Mouse (Mus musculus): ENCODE data around the gene Spred2. TPM values are rescaled to one million over a fixed set of nuclear protein-coding genes. Genes with fewer than 3 reads are reported as not detected.

Spred2 gene
- polyA plus RNA-seq, 1 experiment from 2014 or later, result 8.5 TPM

GRCm38 (mm10) chr11:19893233-19893632 is 30.9 kb upstream of the Spred2 start:
- no peak for TF ChIP-seq CTCF (IDR thresholded peaks at IDR 0.05; ENCODE audit: low read depth)
- no peaks in the 10 kb centered on the region for H3K4me1 ChIP-seq (replicated peaks; ENCODE audit: insufficient read depth, low read length)
- H3K36me3 ChIP-seq (ENCODE audit: insufficient read depth, low read length), result no peaks in the 10 kb centered on the region
- no peak overlapping the region for H3K9ac ChIP-seq (ENCODE audit: low read depth, low read length)
- no peak overlapping the region for H3K4me3 ChIP-seq (replicated peaks; ENCODE audit: low read depth, low read length)
- ATAC-seq (replicated peaks; ENCODE audit: low FRiP score, low read depth), result no peak
- no peaks in the 10 kb centered on the region for H3K9me3 ChIP-seq (replicated peaks; ENCODE audit: low read length)
- H3K27me3 ChIP-seq (ENCODE audit: insufficient read depth, low read length), result no peaks in the 10 kb centered on the region
- H3K4me2 ChIP-seq (ENCODE audit: low read length), result no peak overlapping the region
- no peak overlapping the region for H3K27ac ChIP-seq
- WGBS, result 75% methylated on average over 3 of the region's 3 CpGs
- DNase-seq (ENCODE audit: low spot score), result no peak

GRCm38 (mm10) chr11:19899621-19900020 is 24.6 kb upstream of the Spred2 start:
- no peak for TF ChIP-seq CTCF (IDR thresholded peaks at IDR 0.05; ENCODE audit: low read depth)
- WGBS, result 57% methylated on average over 5 of the region's 5 CpGs
- H3K9ac ChIP-seq (ENCODE audit: low read depth, low read length), result no peak overlapping the region
- no peaks in the 10 kb centered on the region for H3K36me3 ChIP-seq (ENCODE audit: insufficient read depth, low read length)
- no peaks in the 10 kb centered on the region for H3K27me3 ChIP-seq (ENCODE audit: insufficient read depth, low read length)
- H3K9me3 ChIP-seq (replicated peaks; ENCODE audit: low read length), result no peaks in the 10 kb centered on the region
- no peak for DNase-seq (ENCODE audit: low spot score)
- no peak overlapping the region for H3K4me2 ChIP-seq (ENCODE audit: low read length)
- no peak overlapping the region for H3K4me3 ChIP-seq (replicated peaks; ENCODE audit: low read depth, low read length)
- H3K27ac ChIP-seq, result no peak overlapping the region
- no peaks in the 10 kb centered on the region for H3K4me1 ChIP-seq (replicated peaks; ENCODE audit: insufficient read depth, low read length)
- ATAC-seq (replicated peaks; ENCODE audit: low FRiP score, low read depth), result no peak

DNA sequence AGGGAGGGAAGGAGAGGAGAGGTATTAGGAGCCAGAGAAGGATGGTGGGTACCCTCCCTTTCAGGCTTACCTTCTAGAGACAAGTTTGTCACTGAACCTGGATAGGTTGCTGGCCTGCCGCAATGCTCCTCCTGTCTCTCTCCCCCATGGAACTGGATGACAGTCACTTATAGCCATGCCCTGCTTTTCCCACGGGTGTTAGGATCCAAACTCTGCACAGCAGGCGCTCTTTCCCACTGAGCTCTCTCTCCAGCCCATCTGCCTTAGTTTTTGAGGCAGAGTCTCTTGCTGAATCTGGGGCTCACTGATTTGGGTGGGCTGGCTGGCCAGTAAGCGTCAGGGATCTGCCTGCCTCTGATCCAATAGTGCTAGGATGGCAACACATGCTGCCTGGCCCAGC is 23.5 kb upstream of the Spred2 start:
- WGBS, result 71% methylated on average over 4 of the region's 4 CpGs
- no peak overlapping the region for H3K9ac ChIP-seq (ENCODE audit: low read depth, low read length)
- ATAC-seq (replicated peaks; ENCODE audit: low FRiP score, low read depth), result no peak
- no peak for DNase-seq (ENCODE audit: low spot score)
- H3K4me1 ChIP-seq (replicated peaks; ENCODE audit: insufficient read depth, low read length), result no peaks in the 10 kb centered on the region
- H3K4me3 ChIP-seq (replicated peaks; ENCODE audit: low read depth, low read length), result no peak overlapping the region
- no peaks in the 10 kb centered on the region for H3K27me3 ChIP-seq (ENCODE audit: insufficient read depth, low read length)
- H3K36me3 ChIP-seq (ENCODE audit: insufficient read depth, low read length), result no peaks in the 10 kb centered on the region
- no peak overlapping the region for H3K4me2 ChIP-seq (ENCODE audit: low read length)
- H3K27ac ChIP-seq, result no peak overlapping the region
- no peak for TF ChIP-seq CTCF (IDR thresholded peaks at IDR 0.05; ENCODE audit: low read depth)
- H3K9me3 ChIP-seq (replicated peaks; ENCODE audit: low read length), result no peaks in the 10 kb centered on the region

GRCm38 (mm10) chr11:19911216-19911615 is 13.0 kb upstream of the Spred2 start:
- no peak overlapping the region for H3K27ac ChIP-seq
- 90% methylated on average over 3 of the region's 3 CpGs for WGBS
- no peak overlapping the region for H3K4me2 ChIP-seq (ENCODE audit: low read length)
- no peaks in the 10 kb centered on the region for H3K4me1 ChIP-seq (replicated peaks; ENCODE audit: insufficient read depth, low read length)
- H3K9me3 ChIP-seq (replicated peaks; ENCODE audit: low read length), result 0 out of 2 replicates have a peak, but pooled peaks cover 6% of the 10 kb centered on the region
- H3K27me3 ChIP-seq (ENCODE audit: insufficient read depth, low read length), result no peaks in the 10 kb centered on the region
- no peak overlapping the region for H3K4me3 ChIP-seq (replicated peaks; ENCODE audit: low read depth, low read length)
- ATAC-seq (replicated peaks; ENCODE audit: low FRiP score, low read depth), result no peak
- DNase-seq (ENCODE audit: low spot score), result no peak
- no peak for TF ChIP-seq CTCF (IDR thresholded peaks at IDR 0.05; ENCODE audit: low read depth)
- H3K36me3 ChIP-seq (ENCODE audit: insufficient read depth, low read length), result no peaks in the 10 kb centered on the region
- no peak overlapping the region for H3K9ac ChIP-seq (ENCODE audit: low read depth, low read length)

DNA sequence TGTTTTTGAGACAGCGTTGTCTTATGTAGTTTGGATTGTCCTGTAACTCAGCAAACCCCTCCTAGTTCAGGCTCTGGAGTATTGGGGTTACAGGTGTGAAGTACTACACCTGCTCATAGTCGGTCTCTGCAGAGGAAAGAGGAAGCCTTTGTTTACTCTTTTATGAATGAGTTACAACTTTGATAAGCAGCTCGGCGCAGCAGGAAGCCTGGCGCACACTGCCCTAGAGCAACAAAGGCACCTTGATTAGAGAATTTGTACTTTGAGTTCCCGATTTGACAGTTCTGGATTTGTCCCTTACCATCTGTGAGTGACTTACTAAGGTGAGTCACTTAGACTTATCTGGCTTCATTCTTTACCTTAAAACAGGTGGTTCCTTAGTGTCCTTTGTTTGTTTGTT is 12.0 kb upstream of the Spred2 start:
- no peak for TF ChIP-seq CTCF (IDR thresholded peaks at IDR 0.05; ENCODE audit: low read depth)
- Histone ChIP-seq H3K9ac (ENCODE audit: low read depth, low read length) (no peak overlapping the region), H3K9me3 (replicated peaks; ENCODE audit: low read length) (0 out of 2 replicates have a peak, but pooled peaks cover under 1% of the 10 kb centered on the region), H3K27me3 (ENCODE audit: insufficient read depth, low read length) (no peaks in the 10 kb centered on the region), H3K27ac (no peak overlapping the region), H3K36me3 (ENCODE audit: insufficient read depth, low read length) (no peaks in the 10 kb centered on the region), H3K4me3 (replicated peaks; ENCODE audit: low read depth, low read length) (no peak overlapping the region), H3K4me1 (replicated peaks; ENCODE audit: insufficient read depth, low read length) (0 out of 2 replicates have a peak, but pooled peaks cover 4% of the 10 kb centered on the region), H3K4me2 (ENCODE audit: low read length) (no peak overlapping the region)
- no peak for DNase-seq (ENCODE audit: low spot score)
- 71% methylated on average over 6 of the region's 6 CpGs for WGBS
- no peak for ATAC-seq (replicated peaks; ENCODE audit: low FRiP score, low read depth)

DNA sequence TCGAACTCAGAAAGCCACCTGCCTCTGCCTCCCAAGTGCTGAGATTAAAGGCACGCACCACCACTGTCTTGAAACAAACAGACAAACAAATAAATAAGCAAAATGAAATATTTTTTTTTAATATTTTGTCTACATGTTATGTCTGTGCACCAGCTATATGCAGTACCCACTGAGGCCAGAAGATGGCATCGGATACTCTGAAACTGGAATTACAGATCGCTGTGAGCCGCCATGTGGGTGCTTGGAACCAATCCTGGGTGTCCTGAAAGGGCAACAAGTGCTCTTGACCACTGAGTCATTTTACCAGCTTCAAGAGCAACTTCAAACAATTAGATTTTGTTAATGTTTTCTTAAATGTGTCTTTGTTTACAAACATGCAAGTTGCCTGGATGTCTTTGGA is 11.5 kb upstream of the Spred2 start:
- Histone ChIP-seq H3K27ac (no peak overlapping the region), H3K9me3 (replicated peaks; ENCODE audit: low read length) (no peaks in the 10 kb centered on the region), H3K9ac (ENCODE audit: low read depth, low read length) (no peak overlapping the region), H3K27me3 (ENCODE audit: insufficient read depth, low read length) (no peaks in the 10 kb centered on the region), H3K4me3 (replicated peaks; ENCODE audit: low read depth, low read length) (no peak overlapping the region), H3K36me3 (ENCODE audit: insufficient read depth, low read length) (no peaks in the 10 kb centered on the region), H3K4me1 (replicated peaks; ENCODE audit: insufficient read depth, low read length) (0 out of 2 replicates have a peak, but pooled peaks cover 4% of the 10 kb centered on the region), H3K4me2 (ENCODE audit: low read length) (no peak overlapping the region)
- DNase-seq (ENCODE audit: low spot score) (no peak), ATAC-seq (replicated peaks; ENCODE audit: low FRiP score, low read depth) (no peak)
- WGBS, result 94% methylated on average over 5 of the region's 5 CpGs
- no peak for TF ChIP-seq CTCF (IDR thresholded peaks at IDR 0.05; ENCODE audit: low read depth)

DNA sequence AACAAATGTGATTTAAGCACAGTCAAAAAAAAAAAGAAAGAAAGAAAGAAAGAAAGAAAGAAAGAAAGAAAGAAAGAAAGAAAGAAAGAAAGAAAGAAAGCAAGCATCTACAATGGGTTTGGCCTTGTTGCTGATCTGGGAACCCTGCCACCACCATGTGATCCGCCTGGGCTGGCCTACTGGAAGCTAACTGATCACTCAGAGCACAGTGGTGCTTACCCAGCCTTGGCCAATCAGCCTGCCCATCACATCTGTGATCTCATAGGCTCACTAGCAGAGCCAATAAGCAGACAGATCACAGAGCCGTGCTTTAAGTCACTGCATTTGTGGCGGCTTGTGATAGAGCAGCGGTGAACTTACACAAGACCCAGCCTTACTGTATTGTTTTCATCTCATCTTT is 10.4 kb upstream of the Spred2 start:
- Histone ChIP-seq H3K36me3 (ENCODE audit: insufficient read depth, low read length) (no peaks in the 10 kb centered on the region), H3K4me1 (replicated peaks; ENCODE audit: insufficient read depth, low read length) (0 out of 2 replicates have a peak, but pooled peaks cover 4% of the 10 kb centered on the region), H3K9ac (ENCODE audit: low read depth, low read length) (no peak overlapping the region), H3K4me3 (replicated peaks; ENCODE audit: low read depth, low read length) (no peak overlapping the region), H3K4me2 (ENCODE audit: low read length) (no peak overlapping the region), H3K9me3 (replicated peaks; ENCODE audit: low read length) (no peaks in the 10 kb centered on the region), H3K27me3 (ENCODE audit: insufficient read depth, low read length) (no peaks in the 10 kb centered on the region), H3K27ac (no peak overlapping the region)
- no peak for DNase-seq (ENCODE audit: low spot score)
- no peak for ATAC-seq (replicated peaks; ENCODE audit: low FRiP score, low read depth)
- TF ChIP-seq CTCF (IDR thresholded peaks at IDR 0.05; ENCODE audit: low read depth), result no peak
- WGBS, result 96% methylated on average over 4 of the region's 4 CpGs
